Mouse (Mus musculus) liver, embryonic 11.5 days (tissue): ENCODE results near the gene Polr1d. TPM values are rescaled to one million over a fixed set of nuclear protein-coding genes. Genes with fewer than 3 reads are reported as not detected.
A peak's percentile ranks its signal among the peaks of the same experiment; 100 is the strongest.

Experiments
- ATAC-seq: fragments of 200-750 bp; cut with Nextera tagmentation; replicated peaks from 2 replicates; pipeline ENCODE4 v1.8.0; 2017; ENCODE audit warnings: moderate number of reproducible peaks, mild to moderate bottlenecking, moderate TSS enrichment, moderate library complexity; ENCODE audit not compliant: low FRiP score
- DNase-seq: peaks from one replicate; pipeline ENCODE4 v3.0.0-alpha.2; 2017; ENCODE audit warnings: low spot score
- H3K27ac ChIP-seq: fragments of 300-500 bp; sonication (generic); 2 replicates; pipeline ENCODE4 v1.5.1; 2014; ENCODE audit warnings: mild to moderate bottlenecking, low read depth, low read length, control low read depth
- H3K27me3 ChIP-seq: fragments of 300-500 bp; sonication (generic); replicated peaks from 2 replicates; pipeline ENCODE4 v1.6.1; 2014; ENCODE audit warnings: low read length, mixed read lengths; ENCODE audit not compliant: control insufficient read depth, insufficient read depth
- H3K36me3 ChIP-seq: fragments of 300-500 bp; sonication (generic); 2 replicates; pipeline ENCODE4 v1.6.1; 2014; ENCODE audit warnings: mild to moderate bottlenecking, low read length, moderate library complexity, mixed read lengths; ENCODE audit not compliant: control insufficient read depth, insufficient read depth
- H3K4me1 ChIP-seq: fragments of 300-500 bp; sonication (generic); replicated peaks from 2 replicates; pipeline ENCODE4 v1.6.1; 2014; ENCODE audit warnings: low read length, mixed read lengths; ENCODE audit not compliant: control insufficient read depth, insufficient read depth
- H3K4me2 ChIP-seq: fragments of 300-500 bp; sonication (generic); 2 replicates; pipeline ENCODE4 v1.6.1; 2014; ENCODE audit warnings: mild to moderate bottlenecking, control low read depth, moderate library complexity
- H3K4me3 ChIP-seq: fragments of 300-500 bp; sonication (generic); 2 replicates; pipeline ENCODE4 v1.5.1; 2014; ENCODE audit warnings: low read depth, low read length, control low read depth
- H3K9ac ChIP-seq: fragments of 300-500 bp; sonication (generic); 2 replicates; pipeline ENCODE4 v1.6.1; 2014; ENCODE audit warnings: low read depth, low read length, control low read depth
- H3K9me3 ChIP-seq: fragments of 300-500 bp; sonication (generic); 2 replicates; pipeline ENCODE4 v1.6.1; 2016; ENCODE audit warnings: low read length, inconsistent platforms, mixed read lengths; ENCODE audit not compliant: control insufficient read depth
- WGBS: fragments of 180-500 bp; shearing (Covaris S2); extraction: QIAGEN DNeasy Blood & Tissue Kit; methylation state at CpG from one replicate; pipeline ENCODE4 v1.1.7; 2014; 5-methylcytosine and 5-hydroxymethylcytosine counted together
- polyA plus RNA-seq: library from polyadenylated mRNA; unstranded; fragments of >200 nt; fragmentation: Nextera tagmentation; extraction: Ambion mirVana; gene quantifications from 2 replicates; pipeline ENCODE4 v1.2.1, GENCODE M21; 2014

The Polr1d gene
- polyA plus RNA-seq = 180 and 182 TPM in 2 replicates

DNA sequence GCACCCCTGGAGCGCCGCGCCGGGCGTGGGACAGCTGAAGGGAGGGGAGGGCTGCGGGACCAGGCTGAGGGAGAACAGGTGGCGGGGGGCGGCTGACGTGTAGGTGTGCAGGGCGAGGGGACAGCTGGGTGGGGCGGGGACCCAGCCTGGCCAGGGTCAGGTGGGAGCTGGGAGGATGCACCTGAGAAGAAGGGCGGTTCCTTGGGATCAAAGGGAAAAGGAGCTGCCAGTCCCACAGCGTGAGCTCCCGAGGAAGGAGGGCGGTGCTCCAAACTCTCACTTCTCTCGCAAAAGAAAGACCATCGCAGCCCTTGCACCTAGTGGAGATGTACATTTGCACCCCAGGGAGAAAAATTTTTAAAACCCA is at the start of gene Polr1d:
Polr1d (plus strand) TSS at position 252 of the 367 bp plus-strand sequence.
- Histone ChIP-seq H3K4me1 (peaks cover 21% of the 10 kb centered on the region), H3K36me3 (peaks cover 4% of the 10 kb centered on the region; the same call in 1 of the 2 replicates), H3K4me3 (peak within 1 kb of the TSS; percentile 92), H3K9ac (peak within 1 kb of the TSS; percentile 90), H3K27me3 (no peaks in the 10 kb centered on the region), H3K4me2 (peak within 1 kb of the TSS; percentile 88), H3K27ac (peak within 1 kb of the TSS; percentile 88), H3K9me3 (no peaks in the 10 kb centered on the region)
- DNase-seq (no peak), ATAC-seq (peak; percentile 33; the same call in 1 of the 2 replicates)
- WGBS = under 1% methylated on average over 16 of the region's 17 CpGs

DNA sequence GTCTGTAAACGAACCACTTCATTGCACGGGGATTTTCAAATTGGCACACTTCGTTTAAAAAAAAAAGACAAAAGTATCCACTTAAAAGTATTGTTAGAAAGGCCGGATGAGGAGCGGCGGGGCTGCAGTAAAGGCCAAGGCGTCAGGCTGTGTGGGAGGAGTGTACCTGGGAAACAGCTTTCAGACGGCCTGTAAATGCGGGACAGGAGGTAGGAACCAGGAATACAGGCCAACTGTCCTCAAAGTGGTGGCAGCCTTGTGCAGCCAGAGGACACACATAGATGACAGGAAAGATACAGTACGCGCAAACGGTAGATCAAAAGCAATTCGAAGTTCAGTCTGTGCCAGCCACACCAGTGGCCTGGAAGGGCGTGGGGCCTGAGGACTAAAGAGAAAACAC is 45.6 kb upstream of the Polr1d start:
- WGBS = 92% methylated on average over 14 of the region's 14 CpGs
- Histone ChIP-seq H3K4me3 (no peak overlapping the region), H3K9me3 (no peaks in the 10 kb centered on the region), H3K9ac (no peak overlapping the region), H3K36me3 (peaks cover 15% of the 10 kb centered on the region), H3K27me3 (no peaks in the 10 kb centered on the region), H3K4me2 (no peak overlapping the region), H3K27ac (no peak overlapping the region), H3K4me1 (no peaks in the 10 kb centered on the region)
- no peak for DNase-seq
- no peak for ATAC-seq

DNA sequence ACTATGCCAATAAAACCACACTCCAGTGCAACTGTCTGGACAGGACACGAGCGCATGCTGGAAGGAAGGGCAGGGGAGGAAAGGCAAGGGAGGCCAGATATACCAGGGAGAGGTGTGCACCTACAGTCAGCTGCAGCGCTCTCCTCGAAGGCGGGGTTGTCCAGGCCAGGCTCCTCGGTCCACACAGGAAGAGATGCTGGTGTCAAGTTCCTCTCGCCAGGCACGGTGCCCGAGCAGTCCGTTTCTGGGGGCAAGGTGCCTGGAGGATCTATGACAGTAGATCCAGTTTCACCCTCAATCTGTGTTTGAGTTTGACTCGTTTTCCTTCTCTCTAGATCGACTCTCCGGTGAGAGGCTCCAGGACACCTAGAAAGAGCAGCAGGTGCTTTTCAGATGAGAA is 43.7 kb upstream of the Polr1d start:
- Histone ChIP-seq H3K4me3 (no peak overlapping the region), H3K9ac (no peak overlapping the region), H3K27me3 (no peaks in the 10 kb centered on the region), H3K4me2 (no peak overlapping the region), H3K9me3 (no peaks in the 10 kb centered on the region), H3K27ac (no peak overlapping the region), H3K36me3 (peaks cover 6% of the 10 kb centered on the region), H3K4me1 (peaks cover 1% of the 10 kb centered on the region; the same call in 1 of the 2 replicates)
- no peak for DNase-seq
- 90% methylated on average over 13 of the region's 13 CpGs for WGBS
- no peak for ATAC-seq

DNA sequence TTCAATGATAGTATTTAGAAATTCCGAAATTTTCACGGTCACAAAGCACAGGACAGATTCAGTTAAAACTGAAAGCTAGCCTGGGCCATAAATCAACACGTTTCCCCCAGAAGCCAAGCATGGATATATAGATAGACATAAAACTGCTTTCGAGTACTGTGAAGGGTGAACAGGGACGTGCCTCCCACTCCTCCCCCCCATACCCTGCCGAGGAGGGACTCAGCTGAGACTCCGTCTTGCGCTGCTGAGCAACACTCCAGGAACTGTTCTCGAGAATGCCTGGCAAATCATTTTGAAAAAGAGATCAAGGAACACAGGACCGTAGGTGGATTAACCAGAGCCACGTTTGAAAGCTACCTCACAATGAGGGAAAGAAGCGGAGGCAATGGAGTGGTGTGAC is 42.6 kb upstream of the Polr1d start:
- Histone ChIP-seq H3K4me3 (no peak overlapping the region), H3K4me1 (peaks cover 3% of the 10 kb centered on the region; the same call in 1 of the 2 replicates), H3K36me3 (no peaks in the 10 kb centered on the region), H3K27ac (no peak overlapping the region), H3K27me3 (no peaks in the 10 kb centered on the region), H3K9me3 (no peaks in the 10 kb centered on the region), H3K9ac (no peak overlapping the region), H3K4me2 (no peak overlapping the region)
- DNase-seq (no peak), ATAC-seq (no peak)
- 81% methylated on average over 12 of the region's 12 CpGs for WGBS

DNA sequence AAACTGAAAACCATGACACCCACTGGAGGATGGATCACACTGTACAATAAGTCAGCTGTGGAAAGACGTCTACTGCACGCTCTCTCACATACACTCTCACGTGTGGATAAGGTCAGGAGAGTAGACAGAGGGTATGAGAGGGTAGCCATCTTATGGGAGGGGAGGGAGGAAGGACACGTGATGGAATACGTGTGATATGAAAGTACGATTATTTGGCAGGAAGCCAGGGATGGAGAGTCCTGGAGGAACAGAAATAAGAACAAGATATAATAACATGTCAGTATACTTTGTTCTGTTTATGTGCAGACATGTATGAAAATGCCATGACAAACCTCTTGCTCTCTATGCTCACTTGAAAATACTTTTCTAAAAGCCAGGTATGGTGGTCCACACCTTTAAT is 41.5 kb upstream of the Polr1d start:
- Histone ChIP-seq H3K4me1 (peaks cover 3% of the 10 kb centered on the region; the same call in 1 of the 2 replicates), H3K9ac (no peak overlapping the region), H3K27ac (no peak overlapping the region), H3K4me2 (no peak overlapping the region), H3K9me3 (no peaks in the 10 kb centered on the region), H3K36me3 (no peaks in the 10 kb centered on the region), H3K4me3 (no peak overlapping the region), H3K27me3 (no peaks in the 10 kb centered on the region)
- DNase-seq (no peak), ATAC-seq (no peak)
- 85% methylated on average over 6 of the region's 6 CpGs for WGBS

DNA sequence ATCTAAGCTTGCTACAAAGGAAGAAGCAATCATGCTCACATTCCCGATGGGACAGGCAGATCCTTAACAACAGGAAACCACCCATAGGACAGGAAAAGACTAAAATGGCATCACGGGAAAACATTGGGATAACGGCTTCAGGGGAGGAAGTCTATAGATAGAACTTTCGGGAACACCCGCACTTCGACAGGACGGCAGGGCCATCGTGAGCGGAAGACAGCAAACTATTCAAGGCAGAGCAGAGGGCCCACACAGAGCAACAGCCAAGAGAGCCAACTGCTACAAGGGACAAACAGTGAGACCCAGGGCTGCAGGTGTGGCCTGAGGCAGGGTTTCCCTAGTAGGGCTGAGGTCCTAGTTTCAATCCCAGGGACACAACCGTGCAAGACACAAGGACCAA is 40.8 kb upstream of the Polr1d start:
- ATAC-seq (no peak), DNase-seq (no peak)
- no peak overlapping the region for H3K4me3 ChIP-seq
- H3K27me3 ChIP-seq = no peaks in the 10 kb centered on the region
- H3K4me1 ChIP-seq = peaks cover 3% of the 10 kb centered on the region; the same call in 1 of the 2 replicates
- WGBS = 71% methylated on average over 10 of the region's 10 CpGs
- no peak overlapping the region for H3K9ac ChIP-seq
- no peaks in the 10 kb centered on the region for H3K36me3 ChIP-seq
- no peaks in the 10 kb centered on the region for H3K9me3 ChIP-seq
- no peak overlapping the region for H3K27ac ChIP-seq
- no peak overlapping the region for H3K4me2 ChIP-seq

DNA sequence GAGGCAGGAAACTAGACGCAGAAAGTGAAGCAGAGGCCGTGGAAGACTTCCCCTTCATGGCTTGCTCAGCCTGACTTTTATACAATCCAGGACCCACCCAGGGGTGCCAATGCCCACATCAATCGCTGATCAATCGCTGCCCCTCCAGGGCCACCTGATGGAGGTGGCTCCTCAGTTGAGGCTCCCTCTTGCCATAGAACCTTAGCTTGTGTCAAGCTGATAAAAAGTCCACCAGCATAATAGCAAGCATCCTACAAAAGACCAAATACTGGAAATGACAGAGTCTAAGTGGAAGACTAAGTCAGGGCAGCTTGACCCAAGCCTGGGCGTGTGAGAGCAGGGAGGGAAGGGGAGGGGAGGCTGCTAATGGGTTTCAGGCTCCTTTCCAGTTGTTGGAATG is 40.2 kb upstream of the Polr1d start:
- H3K9me3 ChIP-seq = no peaks in the 10 kb centered on the region
- peaks cover 3% of the 10 kb centered on the region; the same call in 1 of the 2 replicates for H3K4me1 ChIP-seq
- DNase-seq (no peak), ATAC-seq (no peak)
- H3K36me3 ChIP-seq = 0 out of 2 replicates have a peak, but pooled peaks cover 2% of the 10 kb centered on the region
- H3K9ac ChIP-seq = no peak overlapping the region
- H3K27ac ChIP-seq = no peak overlapping the region; the same call in 1 of the 2 replicates
- no peak overlapping the region for H3K4me2 ChIP-seq
- 78% methylated on average over 5 of the region's 5 CpGs for WGBS
- H3K27me3 ChIP-seq = no peaks in the 10 kb centered on the region
- no peak overlapping the region for H3K4me3 ChIP-seq

DNA sequence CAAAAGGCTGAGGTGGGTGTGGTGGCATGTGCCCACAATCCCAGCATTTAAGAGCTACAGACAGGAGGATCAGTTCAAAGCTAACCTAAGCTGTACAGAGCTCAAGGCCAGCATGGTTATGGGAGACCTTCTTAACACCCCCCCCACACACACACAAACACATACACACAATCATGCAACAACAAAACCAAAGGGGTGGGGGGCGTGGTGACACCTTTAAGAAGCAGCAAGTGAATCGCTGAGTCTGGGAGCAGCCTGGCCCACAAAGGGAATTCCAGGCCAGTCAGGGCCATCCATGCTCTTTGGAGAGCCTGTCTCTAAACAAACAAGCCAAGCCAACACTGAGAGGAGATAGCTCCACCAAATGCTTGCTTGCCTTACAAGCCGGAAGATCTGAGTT is 39.2 kb upstream of the Polr1d start:
- ATAC-seq (no peak), DNase-seq (no peak)
- no peak overlapping the region for H3K4me3 ChIP-seq
- no peak overlapping the region for H3K4me2 ChIP-seq
- WGBS = 60% methylated on average over 3 of the region's 3 CpGs
- H3K36me3 ChIP-seq = 0 out of 2 replicates have a peak, but pooled peaks cover 2% of the 10 kb centered on the region
- H3K27ac ChIP-seq = no peak overlapping the region
- H3K27me3 ChIP-seq = no peaks in the 10 kb centered on the region
- no peak overlapping the region for H3K9ac ChIP-seq
- H3K4me1 ChIP-seq = peaks cover 3% of the 10 kb centered on the region; the same call in 1 of the 2 replicates
- no peaks in the 10 kb centered on the region for H3K9me3 ChIP-seq

DNA sequence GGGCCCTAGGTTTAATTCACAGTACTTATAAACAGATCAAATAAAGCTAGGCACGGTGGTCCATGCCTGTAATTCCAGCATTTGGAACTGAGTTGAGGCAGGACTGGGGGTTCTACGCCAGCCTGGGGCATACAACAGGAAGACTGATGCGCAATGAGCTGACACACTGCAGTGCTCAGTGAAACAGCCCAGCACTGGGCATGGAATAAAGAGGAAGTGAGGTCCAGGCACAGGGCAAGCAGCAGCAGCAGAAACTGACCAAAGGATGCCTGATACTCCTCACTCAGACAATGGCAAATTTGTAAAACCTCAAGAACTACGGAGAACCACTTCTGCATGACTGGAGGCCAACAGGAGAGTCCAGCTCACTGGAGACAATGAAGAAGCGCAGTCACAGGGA is 37.5 kb upstream of the Polr1d start:
- DNase-seq = no peak

More for the DNA sequence above, 37.5 kb upstream of the Polr1d start:
- Histone ChIP-seq H3K4me1 (peaks cover 3% of the 10 kb centered on the region; the same call in 1 of the 2 replicates), H3K4me2 (no peak overlapping the region), H3K27me3 (no peaks in the 10 kb centered on the region), H3K9ac (no peak overlapping the region), H3K4me3 (no peak overlapping the region), H3K36me3 (0 out of 2 replicates have a peak, but pooled peaks cover 2% of the 10 kb centered on the region), H3K27ac (no peak overlapping the region), H3K9me3 (no peaks in the 10 kb centered on the region)
- 75% methylated on average over 5 of the region's 5 CpGs for WGBS
- no peak for ATAC-seq
